Mouse (Mus musculus) embryonic fibroblast, embryonic 13.5 days (primary cell): ENCODE measurements around the gene Camsap1.

Source experiments
- CTCF ChIP-seq: IDR thresholded peaks from 2 replicates; pipeline ENCODE4 v1.5.1; 2011; ENCODE audit warnings: mild to moderate bottlenecking, control low read depth, low read length, moderate library complexity, borderline replicate concordance; ENCODE audit not compliant: insufficient read depth
- POLR2A ChIP-seq: IDR thresholded peaks from 2 replicates; pipeline ENCODE4 v1.6.1; 2011; ENCODE audit warnings: low read depth, mild to moderate bottlenecking, control low read depth, low read length, moderate library complexity

GRCm38 (mm10) chr2:25947950-25948349 is 35.1 kb downstream of the Camsap1 start:
- TF ChIP-seq POLR2A (no peak), CTCF (no peak)
